Mouse (Mus musculus) ES-E14 (cell line): ENCODE measurements at regions not wholly inside any gene's neighbourhood (a gene's known extent, or its start where the extent isn't known, plus 50 kb on each side); places are given as distances from the start of the nearest gene placed in this dataset.

Experiments
- CHD2 ChIP-seq: IDR thresholded peaks from 2 replicates; pipeline ENCODE4 v1.6.1; 2014; ENCODE audit warnings: mild to moderate bottlenecking, low read depth, low read length, inconsistent platforms
- HCFC1 ChIP-seq: IDR thresholded peaks from 2 replicates; pipeline ENCODE4 v1.6.1; 2012; ENCODE audit warnings: low read length, inconsistent platforms, borderline replicate concordance; ENCODE audit not compliant: insufficient read depth
- MAFK ChIP-seq: IDR thresholded peaks from 2 replicates; pipeline ENCODE4 v1.6.1; 2014; ENCODE audit warnings: mild to moderate bottlenecking, low read depth, low read length, inconsistent platforms; ENCODE audit not compliant: insufficient read depth
- ZC3H11A ChIP-seq: IDR thresholded peaks from 2 replicates; pipeline ENCODE4 v1.6.1; 2012; ENCODE audit warnings: low read depth, mild to moderate bottlenecking, inconsistent platforms, low read length, borderline replicate concordance

GRCm38 (mm10) chr10:7268386-7269033 is 56.5 kb upstream of the Cnksr3 start:
- no peak for TF ChIP-seq HCFC1
- no peak for TF ChIP-seq ZC3H11A
- TF ChIP-seq CHD2 = no peak
- no peak for TF ChIP-seq MAFK
